Mouse (Mus musculus): Measurements from ENCODE around the gene Ulk4. TPM values are rescaled to one million over a fixed set of nuclear protein-coding genes. Genes with fewer than 3 reads are reported as not detected.

Gene Ulk4
- polyA plus RNA-seq, 1 experiment from 2014 or later: 109 TPM

DNA sequence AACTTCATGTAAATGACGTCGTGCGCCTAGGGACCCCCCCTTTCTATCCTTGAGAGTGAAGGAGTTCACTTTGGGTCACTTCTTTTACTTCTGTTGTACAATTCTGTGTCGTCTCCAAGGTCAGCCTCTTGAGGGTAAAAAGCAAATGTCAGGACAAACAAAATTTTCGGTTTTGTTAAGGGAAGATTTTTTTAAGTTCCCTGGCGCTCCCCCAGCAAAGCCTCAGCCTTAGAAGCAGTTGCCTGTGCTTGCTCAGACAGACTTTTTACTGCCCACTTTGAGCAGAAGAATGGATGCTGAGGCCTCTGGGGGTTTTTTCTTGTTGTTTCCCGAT lies 21.0 kb upstream of the Ulk4 start:
- H3K4me1 ChIP-seq (replicated peaks): peaks cover 45% of the 10 kb centered on the region
- peak overlapping the region; percentile 90 for H3K4me2 ChIP-seq
- under 1% methylated on average over 7 of the region's 7 CpGs for WGBS
- H3K4me3 ChIP-seq: peak overlapping the region; percentile 89
- H3K27me3 ChIP-seq: no peaks in the 10 kb centered on the region
- ATAC-seq (ENCODE audit: low FRiP score): no peak
- H3K9me3 ChIP-seq: no peaks in the 10 kb centered on the region
- H3K27ac ChIP-seq: peak overlapping the region; percentile 80
- H3K9ac ChIP-seq: peak overlapping the region; percentile 95
- no peaks in the 10 kb centered on the region for H3K36me3 ChIP-seq

DNA sequence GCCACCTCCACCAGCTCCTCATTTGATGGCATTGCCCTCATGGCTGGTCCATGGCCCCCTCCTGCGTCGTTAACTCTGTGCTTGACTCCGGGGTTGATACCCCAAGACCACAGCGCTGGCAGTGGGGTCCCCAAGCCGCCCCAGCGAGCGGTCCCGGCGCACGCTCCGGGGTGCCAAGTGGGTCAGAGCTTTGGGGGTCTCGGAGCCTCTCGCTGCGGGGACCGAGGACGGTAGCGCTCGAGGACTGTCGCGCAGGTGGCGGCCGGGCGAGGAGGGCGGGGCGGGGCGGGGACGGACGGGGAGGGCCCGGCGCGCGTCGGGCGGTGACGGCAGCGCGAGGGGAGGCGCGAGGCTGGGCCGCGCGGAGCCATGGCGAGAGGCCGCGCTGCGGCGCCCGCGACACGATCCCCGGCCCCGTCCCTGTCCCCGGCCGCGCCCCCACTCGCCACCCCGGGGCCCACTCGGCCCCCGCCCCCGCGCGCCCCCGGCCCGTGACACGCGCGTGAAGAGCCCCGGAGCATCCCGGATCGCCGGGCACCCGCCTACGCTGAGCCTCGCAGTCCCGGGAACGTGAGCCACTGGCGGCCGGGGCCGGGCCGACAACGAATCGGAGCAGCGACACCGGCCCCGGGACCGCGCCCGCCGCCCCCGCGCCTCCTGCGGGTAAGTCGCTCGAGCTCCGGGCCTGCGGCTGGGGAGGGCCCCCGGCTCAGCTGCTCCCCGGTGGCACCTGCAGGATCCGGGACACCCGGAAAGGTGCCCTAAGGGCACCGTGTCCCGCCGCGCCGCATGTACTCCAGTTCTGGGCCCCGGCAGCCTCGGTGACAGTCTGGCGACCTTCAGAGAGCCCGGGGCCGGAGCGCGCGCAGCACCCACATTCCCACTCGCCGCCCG lies 20.4 kb upstream of the Ulk4 start, which contains the start of gene Trak1:
Gene Trak1, plus strand, starts transcription at position 332 of the 894 bp plus-strand sequence.
- peak within 1 kb of the TSS; percentile 80 for H3K27ac ChIP-seq
- H3K4me3 ChIP-seq: peak within 1 kb of the TSS; percentile 89
- H3K36me3 ChIP-seq: no peaks in the 10 kb centered on the region
- under 1% methylated on average over 88 of the region's 116 CpGs for WGBS
- peak; percentile 86 for ATAC-seq (ENCODE audit: low FRiP score)
- peak within 1 kb of the TSS; percentile 90 for H3K4me2 ChIP-seq
- H3K9me3 ChIP-seq: no peaks in the 10 kb centered on the region
- peak within 1 kb of the TSS; percentile 95 for H3K9ac ChIP-seq
- H3K4me1 ChIP-seq (replicated peaks): peaks cover 42% of the 10 kb centered on the region
- no peaks in the 10 kb centered on the region for H3K27me3 ChIP-seq

DNA sequence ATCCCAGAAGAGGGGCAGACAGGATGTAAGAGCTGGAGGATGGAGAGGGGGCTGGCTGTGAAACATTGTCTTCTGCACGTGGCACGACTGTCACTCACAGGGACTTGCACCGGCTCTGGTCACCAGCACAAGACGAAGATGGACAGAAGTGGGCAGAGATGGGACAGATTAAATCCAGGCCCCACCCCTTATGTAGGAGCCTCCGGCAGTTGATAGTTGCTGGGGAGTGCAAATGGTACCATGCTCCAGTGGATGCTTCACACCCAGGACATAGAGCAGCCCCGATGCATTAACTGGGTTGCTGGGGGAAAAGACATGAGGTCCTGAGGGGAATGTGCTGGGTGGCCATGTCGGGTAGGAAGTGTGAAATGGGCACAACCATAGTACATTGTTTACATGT lies 18.2 kb upstream of the Ulk4 start:
- Histone ChIP-seq H3K4me1 (replicated peaks) (peaks cover 27% of the 10 kb centered on the region), H3K4me3 (no peak overlapping the region), H3K4me2 (no peak overlapping the region), H3K9ac (no peak overlapping the region), H3K9me3 (peaks cover 3% of the 10 kb centered on the region; the same call in 1 of the 2 replicates), H3K27me3 (no peaks in the 10 kb centered on the region), H3K36me3 (no peaks in the 10 kb centered on the region), H3K27ac (no peak overlapping the region)
- ATAC-seq (ENCODE audit: low FRiP score): no peak
- WGBS: 88% methylated on average over 7 of the region's 7 CpGs

DNA sequence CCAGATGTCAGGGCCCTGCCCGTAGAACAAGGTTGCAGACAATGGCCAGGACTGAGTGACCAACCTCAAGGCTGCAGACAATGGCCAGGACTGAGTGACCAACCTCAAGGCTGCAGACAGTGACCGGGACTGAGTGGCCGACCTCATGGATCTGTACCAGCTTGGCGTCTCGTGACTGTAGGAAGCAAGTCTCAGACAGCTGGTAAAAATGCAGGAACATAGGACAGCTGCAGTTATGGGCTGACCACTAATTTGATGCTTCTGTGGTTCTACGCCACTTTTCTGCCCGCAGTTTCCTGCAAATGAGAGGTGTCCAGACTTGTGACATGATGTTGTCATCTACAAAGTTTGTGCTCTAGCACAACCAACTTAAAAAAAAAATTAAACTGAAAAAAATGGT lies 16.2 kb upstream of the Ulk4 start:
- H3K4me3 ChIP-seq: no peak overlapping the region
- H3K4me2 ChIP-seq: no peak overlapping the region
- no peak for ATAC-seq (ENCODE audit: low FRiP score)
- peaks cover 6% of the 10 kb centered on the region for H3K4me1 ChIP-seq (replicated peaks)
- H3K27ac ChIP-seq: no peak overlapping the region
- H3K36me3 ChIP-seq: no peaks in the 10 kb centered on the region
- H3K9ac ChIP-seq: no peak overlapping the region
- H3K9me3 ChIP-seq: peaks cover 13% of the 10 kb centered on the region; the same call in 1 of the 2 replicates
- H3K27me3 ChIP-seq: no peaks in the 10 kb centered on the region
- 90% methylated on average over 7 of the region's 7 CpGs for WGBS

DNA sequence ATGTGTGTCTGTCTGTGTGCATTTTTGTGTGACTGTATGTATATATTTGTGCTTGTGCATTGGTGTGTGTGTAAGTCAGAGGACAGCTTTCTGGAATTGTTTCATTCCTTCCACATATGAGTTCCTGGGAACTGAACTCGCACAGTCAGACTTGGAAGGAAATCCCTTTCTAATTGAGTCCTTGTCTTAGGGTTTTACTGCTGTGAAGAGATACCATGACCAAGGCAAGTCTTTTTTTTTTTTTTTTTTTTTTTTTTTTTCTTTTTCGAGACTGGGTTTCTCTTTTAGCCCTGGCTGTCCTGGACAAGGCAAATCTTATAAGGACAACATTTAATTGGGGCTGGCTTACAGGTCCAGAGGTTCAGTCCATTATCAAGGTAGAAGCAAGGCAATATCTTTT lies 14.3 kb upstream of the Ulk4 start:
- WGBS: 72% methylated on average over 2 of the region's 2 CpGs
- no peak overlapping the region for H3K27ac ChIP-seq
- H3K9me3 ChIP-seq: peaks cover 13% of the 10 kb centered on the region; the same call in 1 of the 2 replicates
- no peaks in the 10 kb centered on the region for H3K36me3 ChIP-seq
- no peaks in the 10 kb centered on the region for H3K27me3 ChIP-seq
- H3K4me3 ChIP-seq: no peak overlapping the region
- peaks cover 2% of the 10 kb centered on the region; the same call in 1 of the 2 replicates for H3K4me1 ChIP-seq (replicated peaks)
- H3K4me2 ChIP-seq: no peak overlapping the region
- H3K9ac ChIP-seq: no peak overlapping the region
- ATAC-seq (ENCODE audit: low FRiP score): no peak

DNA sequence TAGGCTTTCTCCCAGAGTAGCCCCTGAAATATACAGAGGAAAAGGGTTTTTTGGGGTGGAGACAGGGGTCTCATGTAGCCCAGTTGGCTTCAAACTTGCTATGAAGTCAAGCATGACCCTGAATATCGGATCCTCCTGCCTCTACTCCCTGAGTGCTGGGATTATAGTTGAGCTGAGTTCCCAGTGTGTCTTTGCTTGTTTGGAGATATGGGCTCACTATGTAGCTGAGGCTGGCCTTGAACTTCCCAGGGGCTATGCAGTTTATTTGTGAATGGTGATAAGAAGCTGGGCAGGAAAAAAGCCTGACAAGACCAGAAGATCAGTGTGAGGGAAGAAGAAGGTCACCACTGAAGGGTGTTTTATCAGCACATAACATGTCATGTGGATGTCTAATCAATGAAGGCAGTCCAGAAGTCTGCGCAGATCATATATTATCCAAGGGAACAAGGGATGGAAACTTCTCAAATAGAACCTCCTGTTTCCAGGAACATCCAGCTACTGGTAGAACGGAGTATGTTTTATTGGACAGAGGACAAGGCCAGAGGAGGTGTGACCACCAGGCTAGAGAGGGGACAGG lies 9.4 kb upstream of the Ulk4 start:
- 82% methylated on average over 3 of the region's 3 CpGs for WGBS
- Histone ChIP-seq H3K9me3 (peaks cover 18% of the 10 kb centered on the region; the same call in 1 of the 2 replicates), H3K9ac (peak overlapping the region; percentile 66), H3K36me3 (0 out of 2 replicates have a peak, but pooled peaks cover 3% of the 10 kb centered on the region), H3K4me1 (replicated peaks) (peaks cover 10% of the 10 kb centered on the region), H3K27ac (peak overlapping the region; percentile 25; the same call in 1 of the 2 replicates), H3K27me3 (no peaks in the 10 kb centered on the region), H3K4me2 (peak overlapping the region; percentile 58), H3K4me3 (peak overlapping the region; percentile 48)
- no peak for ATAC-seq (ENCODE audit: low FRiP score)

DNA sequence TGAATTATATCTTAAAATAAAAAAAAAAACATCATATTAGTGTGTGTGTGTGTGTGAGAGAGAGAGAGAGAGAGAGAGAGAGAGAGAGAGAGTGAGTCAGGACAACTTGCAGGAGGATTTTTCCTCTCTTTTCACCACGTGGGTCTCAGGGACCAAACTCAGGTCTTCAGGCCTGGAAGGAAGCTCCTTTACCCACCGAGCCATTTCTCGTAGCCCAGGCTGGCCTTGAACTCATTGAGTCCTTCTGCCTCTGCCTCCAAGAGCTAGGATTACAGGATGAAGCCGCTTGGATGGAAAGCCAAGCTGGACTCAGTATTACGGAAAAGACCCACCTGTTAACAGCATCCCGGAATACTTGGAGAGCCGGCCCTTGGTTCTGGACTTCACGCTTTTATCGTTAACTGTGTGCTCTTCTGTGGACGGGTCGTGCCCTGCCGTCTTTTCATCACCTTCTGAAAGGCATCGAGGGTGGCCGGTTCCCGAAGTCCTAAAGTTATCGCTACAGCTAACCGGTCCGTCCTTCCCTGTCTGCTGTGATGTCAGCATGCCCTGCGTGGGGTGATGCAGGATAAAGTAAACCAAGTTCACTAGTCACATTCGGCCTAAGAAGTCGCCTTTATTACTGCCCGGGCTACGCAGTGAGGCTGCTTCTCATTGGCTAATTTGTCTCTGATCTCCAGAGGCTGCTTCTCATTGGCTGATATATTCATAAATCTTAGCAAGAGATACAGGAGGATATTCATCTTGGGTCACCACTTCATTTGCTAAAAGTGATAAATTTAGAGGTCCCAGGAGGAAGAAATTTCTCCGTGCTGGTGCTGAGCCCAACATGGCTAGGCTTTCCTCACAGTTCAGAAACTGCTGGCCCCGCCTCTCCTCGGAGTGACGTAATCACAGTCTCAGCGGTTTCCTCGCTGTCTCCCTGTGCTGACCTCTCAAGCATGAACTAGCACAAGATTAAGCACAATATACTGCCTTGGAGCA lies 8.6 kb upstream of the Ulk4 start:
- Histone ChIP-seq H3K4me2 (peak overlapping the region; percentile 58), H3K27ac (peak overlapping the region; percentile 25; the same call in 1 of the 2 replicates), H3K9ac (peak overlapping the region; percentile 66), H3K36me3 (0 out of 2 replicates have a peak, but pooled peaks cover 3% of the 10 kb centered on the region), H3K27me3 (no peaks in the 10 kb centered on the region), H3K4me1 (replicated peaks) (peaks cover 10% of the 10 kb centered on the region), H3K9me3 (peaks cover 16% of the 10 kb centered on the region; the same call in 1 of the 2 replicates), H3K4me3 (peak overlapping the region; percentile 48)
- 16% methylated on average over 29 of the region's 29 CpGs for WGBS
- peak; percentile 84 for ATAC-seq (ENCODE audit: low FRiP score)

DNA sequence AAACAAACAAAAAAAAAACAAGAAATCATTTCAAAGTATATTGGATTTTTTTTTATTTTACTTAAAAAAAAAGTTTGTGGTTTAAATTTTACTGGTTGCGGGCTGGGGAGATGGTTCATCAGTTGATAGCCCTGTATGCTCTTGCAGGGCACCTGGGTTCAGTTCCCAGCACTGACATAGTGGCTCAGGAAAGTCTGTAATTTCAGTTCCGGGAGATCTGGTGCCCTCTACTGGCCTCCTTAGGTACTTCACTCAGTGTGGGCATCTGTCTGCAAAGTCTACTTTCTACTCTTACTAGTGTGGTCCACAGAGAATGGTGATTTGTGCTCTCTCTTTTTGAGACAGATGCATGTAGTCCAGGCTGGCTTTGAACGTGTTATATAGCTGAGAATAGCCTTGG lies 7.4 kb upstream of the Ulk4 start:
- Histone ChIP-seq H3K27ac (no peak overlapping the region), H3K9me3 (peaks cover 10% of the 10 kb centered on the region; the same call in 1 of the 2 replicates), H3K9ac (no peak overlapping the region), H3K36me3 (0 out of 2 replicates have a peak, but pooled peaks cover 3% of the 10 kb centered on the region), H3K27me3 (no peaks in the 10 kb centered on the region), H3K4me1 (replicated peaks) (peaks cover 10% of the 10 kb centered on the region), H3K4me2 (no peak overlapping the region), H3K4me3 (no peak overlapping the region)
- no peak for ATAC-seq (ENCODE audit: low FRiP score)
- WGBS: 94% methylated on average over 3 of the region's 3 CpGs

DNA sequence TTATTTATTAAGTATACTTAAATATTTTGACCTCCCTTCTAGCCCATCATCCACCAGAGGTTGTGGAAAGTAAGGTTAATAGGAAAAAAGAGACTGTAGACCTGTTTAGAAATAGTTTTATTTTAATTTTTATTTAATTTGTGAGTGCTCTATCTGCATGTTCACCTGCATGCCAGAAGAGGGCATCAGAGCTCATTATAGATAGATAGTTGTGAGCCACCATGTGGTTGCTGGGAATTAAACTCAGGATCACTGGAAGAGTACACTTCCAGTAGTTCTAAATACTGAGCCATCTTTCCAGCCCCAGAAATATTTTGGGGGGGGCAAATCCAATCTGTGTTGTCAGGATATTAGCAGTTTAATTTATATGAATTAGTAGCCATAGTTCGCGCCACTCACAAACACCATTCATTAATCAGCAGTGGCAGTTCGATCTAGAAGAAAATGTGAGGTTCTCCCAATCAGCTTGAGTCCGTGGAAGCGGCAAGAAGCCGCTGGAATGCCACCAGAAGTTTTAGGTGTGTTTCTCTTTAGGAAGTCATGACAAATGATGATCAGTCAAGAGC lies 6.7 kb upstream of the Ulk4 start:
- Histone ChIP-seq H3K4me2 (no peak overlapping the region), H3K9ac (no peak overlapping the region), H3K27ac (no peak overlapping the region), H3K27me3 (no peaks in the 10 kb centered on the region), H3K36me3 (0 out of 2 replicates have a peak, but pooled peaks cover 3% of the 10 kb centered on the region), H3K4me3 (no peak overlapping the region), H3K9me3 (peaks cover 6% of the 10 kb centered on the region; the same call in 1 of the 2 replicates), H3K4me1 (replicated peaks) (peaks cover 12% of the 10 kb centered on the region)
- ATAC-seq (ENCODE audit: low FRiP score): no peak
- WGBS: 98% methylated on average over 6 of the region's 6 CpGs

DNA sequence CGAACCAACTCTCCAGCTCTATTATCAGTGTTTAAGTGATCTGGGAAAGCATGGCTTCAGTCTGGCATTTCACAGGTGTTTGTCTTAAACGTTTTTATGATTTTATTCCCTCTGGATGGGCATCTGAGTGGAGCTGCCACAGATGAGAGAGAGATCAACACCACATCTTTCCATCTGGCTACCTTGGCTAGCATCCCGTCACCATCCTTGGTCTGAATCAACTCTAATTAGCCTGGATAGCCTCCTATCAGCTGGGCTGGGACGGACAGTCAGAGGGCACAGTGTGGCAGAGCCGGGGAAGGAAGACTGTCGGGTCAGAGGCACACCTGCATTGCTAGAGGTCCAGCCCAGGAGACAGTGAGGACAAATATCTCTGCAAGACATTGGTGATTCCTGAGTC lies 4.9 kb upstream of the Ulk4 start:
- Histone ChIP-seq H3K4me2 (no peak overlapping the region), H3K36me3 (0 out of 2 replicates have a peak, but pooled peaks cover 3% of the 10 kb centered on the region), H3K9ac (no peak overlapping the region), H3K27me3 (no peaks in the 10 kb centered on the region), H3K4me1 (replicated peaks) (peaks cover 21% of the 10 kb centered on the region), H3K27ac (no peak overlapping the region), H3K4me3 (no peak overlapping the region), H3K9me3 (peaks cover 6% of the 10 kb centered on the region; the same call in 1 of the 2 replicates)
- no peak for ATAC-seq (ENCODE audit: low FRiP score)
- WGBS: 86% methylated on average over 6 of the region's 6 CpGs

DNA sequence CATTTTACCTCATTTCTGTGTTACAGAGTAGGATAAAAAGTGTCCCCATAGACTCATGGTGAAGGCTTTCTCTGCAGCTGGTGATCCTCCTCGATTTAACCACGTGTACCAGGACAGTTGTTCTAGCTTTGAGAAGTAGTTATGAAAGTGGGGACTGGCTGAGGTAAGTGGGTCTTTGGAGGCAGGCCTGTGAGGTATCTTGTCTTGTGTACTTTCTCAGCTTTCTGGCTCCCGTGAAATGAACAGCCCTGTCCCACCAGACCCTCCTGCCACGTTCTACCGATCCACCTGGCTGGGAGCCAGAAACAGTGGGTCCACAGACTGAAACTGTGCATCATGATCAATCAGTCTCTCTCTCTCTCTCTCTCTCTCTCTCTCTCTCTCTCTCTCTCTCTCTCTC lies 2.2 kb upstream of the Ulk4 start:
- H3K27me3 ChIP-seq: no peaks in the 10 kb centered on the region
- no peak overlapping the region for H3K9ac ChIP-seq
- no peak for ATAC-seq (ENCODE audit: low FRiP score)
- no peak overlapping the region for H3K4me3 ChIP-seq
- 0 out of 2 replicates have a peak, but pooled peaks cover 3% of the 10 kb centered on the region for H3K36me3 ChIP-seq
- 87% methylated on average over 5 of the region's 5 CpGs for WGBS
- H3K4me2 ChIP-seq: no peak overlapping the region
- H3K9me3 ChIP-seq: peaks cover 6% of the 10 kb centered on the region; the same call in 1 of the 2 replicates
- no peak overlapping the region for H3K27ac ChIP-seq
- H3K4me1 ChIP-seq (replicated peaks): peaks cover 16% of the 10 kb centered on the region

Data from hindbrain, embryonic 13.5 days (tissue).